8 mouse cellular contexts compared by ENCODE assay signal in the genomic region with DNA sequence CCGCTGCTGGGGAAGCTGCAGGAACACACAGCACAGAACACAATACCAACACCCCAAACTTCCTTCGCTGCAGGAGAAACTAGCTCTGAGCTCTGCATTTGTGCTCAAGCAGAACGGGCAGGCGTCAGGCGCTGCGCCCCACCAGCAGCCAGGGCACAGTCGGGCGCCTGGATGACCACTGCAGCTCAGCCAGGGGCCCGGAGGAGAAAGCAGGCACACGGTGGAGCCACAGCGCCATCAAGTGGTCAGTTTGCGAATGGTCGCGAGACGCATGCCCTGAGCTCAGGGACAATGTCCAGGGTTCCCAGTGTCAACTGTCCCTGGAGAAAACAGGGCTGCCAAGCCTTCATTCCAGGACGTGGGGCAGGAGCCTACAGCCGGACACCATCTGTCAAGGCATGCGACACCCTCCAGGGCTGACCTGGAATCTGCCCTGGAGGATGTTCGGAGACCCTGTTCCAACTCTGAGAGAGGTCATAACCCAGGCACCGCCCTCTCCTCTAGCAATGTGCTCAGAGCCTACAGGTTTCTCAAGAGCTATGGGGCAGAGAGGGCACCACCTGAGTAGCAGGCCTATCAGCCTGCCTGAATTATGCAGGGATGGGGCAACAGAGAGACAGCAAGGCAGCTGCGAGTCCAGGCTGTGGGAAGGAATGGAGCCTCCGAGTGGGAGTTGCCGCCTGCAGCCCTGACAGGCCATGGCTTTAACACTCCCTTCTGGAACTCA.
DNase-seq lines count a peak whose midpoint lies in the region; ATAC-seq lines count a peak whose summit lies in the region.

No protein-coding gene starts in this region.

- intact Hi-C loops in left cerebral cortex, postnatal 14 days (cut with DNase I): loop anchor here (2.0 to 10.0 kb wide), 5 partner anchors 384 to 1628 kb away; no protein-coding TSS in a partner anchor

- ATAC-seq in megakaryocyte-erythroid progenitor cell, adult 5-6 weeks (replicated peaks; ENCODE audit: low FRiP score, low TSS enrichment, poor library complexity, severe bottlenecking): peak; percentile 75

- peak; percentile 86 to 91 for DNase-seq in adrenal gland, adult 18-20 months (ENCODE audit: low spot score in 2 of 2)
- DNase-seq in embryo, embryonic 10.5 days (ENCODE audit: low spot score): peak; percentile 96
- DNase-seq in gastrocnemius, postnatal 25 days: peak; percentile 78
- peak; percentile 50 for DNase-seq in induced T-regulatory cell, adult 2 months (ENCODE audit: low read depth)
- DNase-seq in left cerebral cortex, postnatal 14 days (ENCODE audit: low spot score in 2 of 2): peak; percentile 78 to 81
- DNase-seq in right cerebral cortex, postnatal 25 days: peak; percentile 66
- no peak for DNase-seq in c-Kit-positive CD71-positive TER-119-positive erythroid progenitor cells, embryonic 14.5 days (ENCODE audit: low spot score)
